Mouse (Mus musculus) gonadal fat pad, adult 2 months (tissue): Measurements from ENCODE around the gene Oasl2. TPM values are rescaled to one million over a fixed set of nuclear protein-coding genes. Genes with fewer than 3 reads are reported as not detected.
"Not testable (repeated sequence)": the region's sequence is repeated elsewhere in the genome, so short reads cannot be mapped to it uniquely, and the experiment has no call there.

ENCODE experiments used
- DNase-seq: peaks from one replicate; pipeline ENCODE4 v3.0.0-alpha.2; 2012; ENCODE audit warnings: low read depth
- polyA plus RNA-seq: library from polyadenylated mRNA; depleted of rRNA; stranded (reverse); fragments of >200 nt; gene quantifications from 2 replicates; pipeline ENCODE4 v1.2.3, GENCODE M21; 2012; rRNA removed

Oasl2 gene
- 9.2 and 10.1 TPM in 2 replicates for polyA plus RNA-seq

GRCm38 (mm10) chr5:114896688-114897373 lies at the start of gene Oasl2:
Oasl2 (plus strand) TSS chr5:114896936.
- no peak for DNase-seq

- DNase-seq, result no peak
Measured at GRCm38 (mm10) chr5:114851565-114852236, 45.0 kb upstream of the Oasl2 start.

- not testable (repeated sequence) for DNase-seq
Measured at GRCm38 (mm10) chr5:114853364-114853763, 43.4 kb upstream of the Oasl2 start, which contains the start of gene 4930519G04Rik. 4930519G04Rik (plus strand) TSS chr5:114853664.

GRCm38 (mm10) chr5:114858582-114858981 lies 38.2 kb upstream of the Oasl2 start, which contains the start of gene Gm9936:
Gm9936 (minus strand) TSS chr5:114858682.
- no peak for DNase-seq

- no peak for DNase-seq
Measured at GRCm38 (mm10) chr5:114859253-114859652, 37.5 kb upstream of the Oasl2 start.

GRCm38 (mm10) chr5:114861730-114862129 lies 35.0 kb upstream of the Oasl2 start:
- DNase-seq, result no peak

GRCm38 (mm10) chr5:114864813-114865212 lies 31.9 kb upstream of the Oasl2 start:
- DNase-seq, result no peak

- DNase-seq, result no peak
Measured at GRCm38 (mm10) chr5:114865279-114865678, 31.5 kb upstream of the Oasl2 start.

GRCm38 (mm10) chr5:114875858-114876257 lies 20.9 kb upstream of the Oasl2 start:
- no peak for DNase-seq

- DNase-seq, result no peak
Measured at GRCm38 (mm10) chr5:114876331-114876730, 20.4 kb upstream of the Oasl2 start.

GRCm38 (mm10) chr5:114877487-114877886 lies 19.2 kb upstream of the Oasl2 start:
- DNase-seq, result no peak

- DNase-seq, result no peak
Measured at GRCm38 (mm10) chr5:114879399-114879798, 17.3 kb upstream of the Oasl2 start.

GRCm38 (mm10) chr5:114882319-114882718 lies 14.4 kb upstream of the Oasl2 start:
- not testable (repeated sequence) for DNase-seq

- DNase-seq, result no peak
Measured at GRCm38 (mm10) chr5:114883022-114883421, 13.7 kb upstream of the Oasl2 start.

- no peak for DNase-seq
Measured at GRCm38 (mm10) chr5:114886801-114887200, 9.9 kb upstream of the Oasl2 start.

- DNase-seq, result no peak
Measured at GRCm38 (mm10) chr5:114888995-114889394, 7.7 kb upstream of the Oasl2 start.

- DNase-seq, result no peak
Measured at GRCm38 (mm10) chr5:114895542-114895941, 1.2 kb upstream of the Oasl2 start.

- DNase-seq, result no peak
Measured at GRCm38 (mm10) chr5:114897374-114897793, 648 bp downstream of the Oasl2 start.

GRCm38 (mm10) chr5:114898857-114899256 lies 2.1 kb downstream of the Oasl2 start:
- no peak for DNase-seq

- DNase-seq, result no peak
Measured at GRCm38 (mm10) chr5:114902413-114902812, 5.7 kb downstream of the Oasl2 start.

- no peak for DNase-seq
Measured at GRCm38 (mm10) chr5:114908598-114909305, 12.0 kb downstream of the Oasl2 start.

- DNase-seq, result no peak
Measured at GRCm38 (mm10) chr5:114913686-114914085, 16.9 kb downstream of the Oasl2 start.
